Mouse (Mus musculus): ENCODE measurements around the gene Zfp637.

The Zfp637 gene

DNA sequence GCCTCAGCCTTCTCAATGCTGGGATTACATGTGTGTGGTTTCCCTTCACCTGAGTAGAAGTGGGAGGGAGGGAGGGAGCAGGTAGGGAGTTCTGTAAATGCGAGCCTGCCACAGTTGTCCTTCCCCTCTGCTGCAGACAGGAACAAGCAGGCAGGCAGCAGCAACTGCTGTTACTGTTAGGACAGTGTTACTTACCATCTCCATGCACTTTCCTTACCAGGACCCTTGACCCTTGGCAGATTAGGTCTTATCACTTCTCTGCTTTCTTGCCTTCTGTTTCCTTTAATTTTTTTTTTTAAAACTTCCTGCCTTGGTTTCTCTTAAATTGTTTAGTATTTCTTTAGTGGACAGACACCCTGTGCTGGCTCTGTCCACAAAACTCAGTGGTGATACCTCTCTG lies 47.1 kb downstream of the Zfp637 start:
- TF ChIP-seq GATA4 (IDR thresholded peaks at IDR 0.05; ENCODE audit: insufficient replicate concordance, low read length), result no peak

DNA sequence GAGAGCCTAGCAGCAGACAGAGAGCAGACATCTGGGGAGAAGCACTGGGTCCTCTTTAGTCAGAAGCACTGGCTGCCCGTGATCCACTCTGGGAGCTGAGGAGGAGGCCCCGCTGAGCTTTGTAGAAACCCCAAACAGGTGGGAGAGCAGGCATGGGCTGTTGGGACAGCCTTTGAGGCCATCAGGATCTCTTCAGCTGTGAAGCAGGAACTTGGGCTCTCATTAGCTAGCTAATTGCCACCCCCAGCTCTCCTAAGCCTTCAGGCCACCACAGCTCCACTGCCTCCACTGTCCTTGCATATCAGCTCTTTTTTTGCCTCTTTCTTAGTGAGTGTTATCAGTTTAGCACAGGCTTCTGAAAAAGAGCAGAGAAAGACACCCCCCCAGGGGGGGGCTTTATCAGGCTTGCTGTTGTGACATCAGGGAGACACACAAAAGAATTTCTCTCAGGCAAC lies 47.7 kb downstream of the Zfp637 start:
- no peak for TF ChIP-seq GATA4 (IDR thresholded peaks at IDR 0.05; ENCODE audit: insufficient replicate concordance, low read length)

DNA sequence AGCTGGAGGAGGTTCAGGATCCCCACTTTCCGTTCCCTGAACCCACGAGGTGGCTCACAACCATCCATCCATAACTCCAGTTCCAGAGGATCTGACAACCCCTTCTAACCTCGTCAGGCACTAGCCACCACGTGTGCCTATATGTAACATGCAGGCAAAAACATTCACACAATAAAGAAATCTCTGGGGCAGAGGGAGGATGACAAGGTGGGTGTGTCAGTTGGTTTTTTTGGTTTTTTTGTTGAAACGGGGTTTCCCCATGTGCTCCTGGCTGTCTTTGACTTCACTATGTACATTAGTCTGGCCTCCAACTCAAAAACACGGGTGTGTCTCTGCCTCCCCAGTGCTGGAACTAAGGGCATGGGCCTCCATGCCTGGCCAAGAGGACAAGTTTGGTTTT lies 49.3 kb downstream of the Zfp637 start:
- TF ChIP-seq GATA4 (IDR thresholded peaks at IDR 0.05; ENCODE audit: insufficient replicate concordance, low read length), result no peak

DNA sequence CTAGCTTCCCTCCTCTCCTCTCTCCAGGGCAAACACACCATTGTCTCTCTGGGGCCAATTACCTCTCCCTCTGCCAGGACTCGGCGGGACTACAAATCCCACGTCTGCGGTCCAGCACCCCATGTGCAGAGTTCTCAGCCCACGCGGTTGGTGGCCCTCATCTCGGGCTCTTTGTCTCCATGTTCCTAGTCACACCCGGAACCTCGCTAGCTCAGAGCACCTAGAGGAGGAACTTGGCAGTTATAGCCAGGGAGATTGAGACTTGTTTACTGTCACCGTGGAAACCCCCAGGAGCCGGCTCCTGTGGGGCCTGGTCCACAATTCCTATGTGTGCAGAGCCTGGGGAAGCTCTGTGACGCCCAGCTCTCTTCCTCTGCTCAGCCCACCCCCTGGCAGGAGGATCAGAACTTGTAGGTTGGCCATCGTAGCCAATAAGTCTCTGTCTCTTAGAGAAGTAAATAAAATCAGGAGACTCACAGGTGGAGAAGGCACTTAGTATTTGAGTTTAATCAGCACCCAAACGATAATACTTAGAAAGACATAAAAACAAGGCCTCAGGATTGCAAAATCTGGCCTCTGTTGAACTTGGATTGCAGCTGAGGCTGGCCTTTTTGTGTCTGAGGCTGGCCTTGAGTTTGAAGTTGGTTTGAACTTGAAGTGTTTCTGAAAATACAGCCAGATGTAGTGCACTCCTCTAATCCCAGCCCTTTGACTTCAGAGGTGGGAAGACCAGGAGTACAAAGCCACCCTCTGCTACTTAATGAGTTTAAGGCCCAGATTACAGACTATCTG lies 50.6 kb downstream of the Zfp637 start:
- no peak for TF ChIP-seq GATA4 (IDR thresholded peaks at IDR 0.05; ENCODE audit: insufficient replicate concordance, low read length)

DNA sequence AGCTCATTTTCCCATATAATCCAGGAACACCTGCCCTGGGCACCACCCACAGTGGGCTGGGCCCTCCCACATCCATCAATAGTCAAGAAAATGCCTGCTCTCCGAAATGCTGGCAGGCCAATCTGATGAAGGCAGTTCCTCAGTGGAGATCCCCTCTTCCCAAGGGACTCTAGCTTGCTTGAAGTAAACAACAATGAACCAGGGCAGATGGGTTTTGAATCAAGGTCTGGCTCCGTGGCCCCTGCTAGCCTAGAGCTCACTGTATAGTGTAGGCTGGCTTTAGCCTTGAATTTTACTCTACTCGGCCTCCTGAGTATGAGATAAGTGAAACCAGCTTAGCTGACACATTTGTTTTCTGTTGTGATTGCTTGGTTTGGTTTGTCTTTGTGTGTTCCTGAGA lies 51.4 kb downstream of the Zfp637 start:
- no peak for TF ChIP-seq GATA4 (IDR thresholded peaks at IDR 0.05; ENCODE audit: insufficient replicate concordance, low read length)

DNA sequence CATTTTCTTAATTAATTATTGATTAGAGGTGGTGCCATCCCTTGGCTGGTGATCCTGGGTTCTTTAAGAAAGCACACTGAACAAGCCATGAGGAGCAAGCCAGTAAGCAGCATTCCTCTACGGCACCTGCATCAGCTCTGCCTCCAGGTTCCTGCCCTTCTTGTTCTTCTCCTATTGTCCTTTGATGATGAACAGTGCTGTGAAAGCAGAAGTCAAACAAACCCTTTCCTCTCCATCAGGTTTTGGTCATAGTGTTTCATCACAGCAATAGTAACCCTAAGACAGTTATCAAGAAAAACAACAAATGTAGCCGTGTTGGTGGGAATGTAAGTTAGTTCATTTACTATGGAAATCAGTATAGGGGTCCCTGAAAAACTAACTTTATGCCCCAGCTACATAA lies 52.5 kb downstream of the Zfp637 start:
- TF ChIP-seq GATA4 (IDR thresholded peaks at IDR 0.05; ENCODE audit: insufficient replicate concordance, low read length), result no peak

Data from liver, adult (tissue).